Mouse (Mus musculus) heart, embryonic 11.5 days (tissue): ENCODE results near the gene Tanc1. TPM values are rescaled to one million over a fixed set of nuclear protein-coding genes. Genes with fewer than 3 reads are reported as not detected.
A peak's percentile ranks its signal among the peaks of the same experiment; 100 is the strongest.

ENCODE experiments used
- ATAC-seq: fragments of 200-750 bp; cut with Nextera tagmentation; replicated peaks from 2 replicates; pipeline ENCODE4 v1.8.0; 2017; ENCODE audit warnings: moderate library complexity; ENCODE audit not compliant: insufficient number of reproducible peaks, low FRiP score, low TSS enrichment
- H3K27ac ChIP-seq: fragments of 300-500 bp; sonication (generic); 2 replicates; pipeline ENCODE4 v1.5.1; 2014; ENCODE audit warnings: mild to moderate bottlenecking, low read depth, low read length
- H3K27me3 ChIP-seq: fragments of 300-500 bp; sonication (generic); 2 replicates; pipeline ENCODE4 v1.6.1; 2014; ENCODE audit warnings: mild to moderate bottlenecking, low read length, mixed read lengths; ENCODE audit not compliant: control insufficient read depth, insufficient read depth
- H3K36me3 ChIP-seq: fragments of 300-500 bp; sonication (generic); 2 replicates; pipeline ENCODE4 v1.6.1; 2014; ENCODE audit warnings: mild to moderate bottlenecking, low read length, moderate library complexity, mixed read lengths; ENCODE audit not compliant: control insufficient read depth, insufficient read depth
- H3K4me1 ChIP-seq: fragments of 300-500 bp; sonication (generic); 2 replicates; pipeline ENCODE4 v1.6.1; 2014; ENCODE audit warnings: low read length; ENCODE audit not compliant: control insufficient read depth, insufficient read depth
- H3K4me2 ChIP-seq: fragments of 300-500 bp; sonication (generic); 2 replicates; pipeline ENCODE4 v1.6.1; 2014; ENCODE audit warnings: mild to moderate bottlenecking, moderate library complexity
- H3K4me3 ChIP-seq: fragments of 300-500 bp; sonication (generic); 2 replicates; pipeline ENCODE4 v1.5.1; 2014; ENCODE audit warnings: low read depth, low read length
- H3K9ac ChIP-seq: fragments of 300-500 bp; sonication (generic); 2 replicates; pipeline ENCODE4 v1.6.1; 2014; ENCODE audit warnings: mild to moderate bottlenecking, low read depth, low read length, moderate library complexity
- H3K9me3 ChIP-seq: fragments of 300-500 bp; sonication (generic); replicated peaks from 2 replicates; pipeline ENCODE4 v1.6.1; 2016; ENCODE audit warnings: low read length; ENCODE audit not compliant: control insufficient read depth
- WGBS: fragments of 180-500 bp; shearing (Covaris S2); extraction: QIAGEN DNeasy Blood & Tissue Kit; methylation state at CpG from one replicate; pipeline ENCODE4 v1.1.7; 2014; ENCODE audit not compliant: insufficient replicate concordance; 5-methylcytosine and 5-hydroxymethylcytosine counted together
- polyA plus RNA-seq: library from polyadenylated mRNA; unstranded; fragments of >200 nt; fragmentation: Nextera tagmentation; extraction: Ambion mirVana; gene quantifications from 2 replicates; pipeline ENCODE4 v1.2.1, GENCODE M21; 2014

Tanc1 gene
- polyA plus RNA-seq, 1 experiment from 2014 or later = 26.0 TPM

DNA sequence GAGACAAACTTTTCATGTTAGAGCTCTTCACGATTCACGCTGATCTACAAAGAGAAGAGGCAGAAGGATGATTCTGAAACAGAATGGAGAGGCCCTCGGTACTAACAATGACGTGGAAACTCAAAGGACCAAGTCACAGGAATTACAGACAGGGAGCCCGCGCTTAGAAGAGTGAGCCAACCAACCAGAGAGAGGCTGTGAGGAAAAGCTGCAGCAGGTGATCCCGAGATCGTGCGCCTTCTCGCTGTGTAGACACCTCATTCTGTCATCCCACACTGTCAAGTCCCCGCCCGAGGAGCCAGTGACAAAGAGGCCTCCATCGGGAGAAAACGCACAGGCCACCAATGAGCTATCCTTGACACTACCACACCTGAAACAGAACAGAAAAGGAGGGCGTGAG lies 264.6 kb downstream of the Tanc1 start:
- H3K4me3 ChIP-seq = no peak overlapping the region
- ATAC-seq = no peak
- H3K36me3 ChIP-seq = peaks cover 8% of the 10 kb centered on the region; the same call in 1 of the 2 replicates
- H3K27me3 ChIP-seq = no peaks in the 10 kb centered on the region
- H3K4me2 ChIP-seq = no peak overlapping the region
- H3K27ac ChIP-seq = no peak overlapping the region
- H3K9me3 ChIP-seq = no peaks in the 10 kb centered on the region
- H3K4me1 ChIP-seq = no peaks in the 10 kb centered on the region
- no peak overlapping the region for H3K9ac ChIP-seq
- 86% methylated on average over 15 of the region's 15 CpGs for WGBS

DNA sequence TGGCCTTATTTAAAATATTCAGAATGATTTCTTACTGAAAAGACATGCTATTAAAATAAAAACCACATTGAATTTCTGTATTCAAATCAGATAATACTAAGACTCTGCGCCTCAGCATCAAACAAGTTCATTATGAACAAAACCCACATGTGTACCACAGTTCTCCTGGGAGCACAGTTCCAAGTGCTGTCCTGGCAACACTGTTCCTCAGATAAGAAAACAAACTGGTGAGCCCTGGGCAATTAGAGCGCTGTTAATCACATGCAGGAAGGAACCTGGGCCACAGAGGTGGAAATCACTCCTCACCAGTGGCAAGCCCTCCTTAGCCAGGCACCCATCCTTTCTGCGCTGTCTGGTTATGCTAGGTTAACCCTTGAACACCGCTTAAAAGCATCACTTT lies 265.5 kb downstream of the Tanc1 start:
- no peak overlapping the region for H3K27ac ChIP-seq
- H3K36me3 ChIP-seq = 0 out of 2 replicates have a peak, but pooled peaks cover 2% of the 10 kb centered on the region
- H3K9ac ChIP-seq = no peak overlapping the region
- WGBS = 82% methylated on average over 4 of the region's 4 CpGs
- no peak overlapping the region for H3K4me3 ChIP-seq
- H3K4me2 ChIP-seq = no peak overlapping the region
- no peak for ATAC-seq
- no peaks in the 10 kb centered on the region for H3K27me3 ChIP-seq
- no peaks in the 10 kb centered on the region for H3K9me3 ChIP-seq
- no peaks in the 10 kb centered on the region for H3K4me1 ChIP-seq

- Histone ChIP-seq H3K4me1 (peaks cover 4% of the 10 kb centered on the region), H3K9ac (no peak overlapping the region), H3K9me3 (no peaks in the 10 kb centered on the region), H3K27ac (no peak overlapping the region), H3K4me2 (no peak overlapping the region), H3K27me3 (no peaks in the 10 kb centered on the region), H3K36me3 (0 out of 2 replicates have a peak, but pooled peaks cover 2% of the 10 kb centered on the region), H3K4me3 (no peak overlapping the region)
- WGBS = 73% methylated on average over 19 of the region's 19 CpGs
- no peak for ATAC-seq
Observed at GRCm38 (mm10) chr2:59878221-59878620, 266.4 kb downstream of the Tanc1 start.

DNA sequence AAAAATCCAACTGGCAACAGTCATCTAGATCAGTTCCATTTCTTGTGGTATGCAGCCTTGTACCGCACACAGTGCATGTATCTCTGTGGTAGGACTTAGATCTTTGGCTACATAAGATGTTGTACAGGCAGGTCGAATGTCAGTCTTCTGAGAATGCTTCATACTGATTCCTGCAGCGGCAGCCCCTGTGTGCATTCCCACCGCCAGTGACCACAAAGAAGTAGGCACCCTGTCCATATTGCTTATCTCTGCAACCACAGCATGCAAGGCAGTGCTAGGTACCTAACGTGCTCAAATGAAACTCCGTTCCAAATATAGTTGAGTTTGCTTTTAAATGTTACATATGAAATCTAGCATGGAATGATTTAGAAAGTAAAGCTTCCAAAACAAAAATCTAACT lies 269.6 kb downstream of the Tanc1 start:
- no peak for ATAC-seq
- no peaks in the 10 kb centered on the region for H3K9me3 ChIP-seq
- peak overlapping the region; percentile 80; the same call in 1 of the 2 replicates for H3K27ac ChIP-seq
- peaks cover 4% of the 10 kb centered on the region for H3K4me1 ChIP-seq
- H3K9ac ChIP-seq = peak overlapping the region; percentile 89
- 50% methylated on average over 6 of the region's 6 CpGs for WGBS
- H3K27me3 ChIP-seq = no peaks in the 10 kb centered on the region
- no peaks in the 10 kb centered on the region for H3K36me3 ChIP-seq
- H3K4me3 ChIP-seq = peak overlapping the region; percentile 79
- H3K4me2 ChIP-seq = peak overlapping the region; percentile 70

- H3K9ac ChIP-seq = peak within 1 kb of the TSS; percentile 89
- H3K27ac ChIP-seq = peak within 1 kb of the TSS; percentile 80
- H3K27me3 ChIP-seq = no peaks in the 10 kb centered on the region
- peaks cover 4% of the 10 kb centered on the region for H3K4me1 ChIP-seq
- ATAC-seq = peak; percentile 97
- peak within 1 kb of the TSS; percentile 79 for H3K4me3 ChIP-seq
- H3K9me3 ChIP-seq = no peaks in the 10 kb centered on the region
- no peaks in the 10 kb centered on the region for H3K36me3 ChIP-seq
- peak within 1 kb of the TSS; percentile 70 for H3K4me2 ChIP-seq
- WGBS = 5% methylated on average over 57 of the region's 57 CpGs
Observed at GRCm38 (mm10) chr2:59881831-59882741, 270.2 kb downstream of the Tanc1 start, which contains the start of gene Wdsub1. Gene Wdsub1 (minus strand): TSS chr2:59882591.

DNA sequence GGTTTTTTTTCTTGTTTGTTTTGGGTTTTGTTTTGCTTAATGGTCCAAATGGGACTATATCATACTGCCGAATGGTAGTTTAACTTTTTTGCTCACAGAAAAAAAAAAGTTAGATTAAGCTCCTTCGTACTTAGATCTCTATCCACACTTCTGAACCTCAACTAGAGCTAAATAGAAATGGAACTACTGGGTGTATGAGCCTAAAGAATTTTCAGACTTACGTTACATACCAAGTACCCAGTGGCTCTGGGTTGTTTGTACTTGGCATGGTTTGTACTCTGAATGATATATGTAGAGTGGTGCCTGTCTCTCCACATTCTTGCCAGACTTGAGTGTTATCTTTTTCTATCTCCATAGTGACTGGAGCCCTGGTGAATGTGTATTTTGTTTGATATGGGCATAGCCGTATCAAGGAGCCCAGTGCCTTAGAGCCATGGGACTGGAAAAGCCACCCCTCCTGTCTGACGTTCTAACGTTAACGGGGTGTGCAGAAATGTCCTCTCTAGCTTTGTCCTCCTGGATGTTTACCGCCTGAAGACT lies 271.0 kb downstream of the Tanc1 start:
- H3K9me3 ChIP-seq = no peaks in the 10 kb centered on the region
- ATAC-seq = no peak
- H3K27ac ChIP-seq = no peak overlapping the region
- peak overlapping the region; percentile 79 for H3K4me3 ChIP-seq
- H3K9ac ChIP-seq = no peak overlapping the region
- H3K36me3 ChIP-seq = no peaks in the 10 kb centered on the region
- 63% methylated on average over 8 of the region's 8 CpGs for WGBS
- no peaks in the 10 kb centered on the region for H3K27me3 ChIP-seq
- H3K4me1 ChIP-seq = peaks cover 4% of the 10 kb centered on the region
- H3K4me2 ChIP-seq = peak overlapping the region; percentile 70

GRCm38 (mm10) chr2:59889699-59890098 lies 277.9 kb downstream of the Tanc1 start:
- no peak overlapping the region for H3K9ac ChIP-seq
- H3K36me3 ChIP-seq = peaks cover 3% of the 10 kb centered on the region; the same call in 1 of the 2 replicates
- no peak overlapping the region for H3K4me2 ChIP-seq
- H3K4me1 ChIP-seq = no peaks in the 10 kb centered on the region
- ATAC-seq = no peak
- no peaks in the 10 kb centered on the region for H3K27me3 ChIP-seq
- no peak overlapping the region for H3K27ac ChIP-seq
- 77% methylated on average over 6 of the region's 6 CpGs for WGBS
- H3K9me3 ChIP-seq = no peaks in the 10 kb centered on the region
- no peak overlapping the region for H3K4me3 ChIP-seq
